Mouse (Mus musculus): Measurements from ENCODE around the gene Agk. TPM values are rescaled to one million over a fixed set of nuclear protein-coding genes. Genes with fewer than 3 reads are reported as not detected.

The Agk gene
- polyA plus RNA-seq (2015; fragmentation: Nextera tagmentation; extraction: Ambion mirVana), result 60.4 and 64.0 TPM in 2 replicates

GRCm38 (mm10) chr6:40324897-40325841 is at the start of gene Agk:
Gene Agk, plus strand, starts transcription at chr6:40325172.
- ATAC-seq, result peak; percentile 94
- Histone ChIP-seq H3K4me3 (replicated peaks; ENCODE audit: low read length) (peak within 1 kb of the TSS; percentile 85), H3K27me3 (replicated peaks; ENCODE audit: control insufficient read depth, insufficient read depth, low read length) (no peaks in the 10 kb centered on the region), H3K36me3 (ENCODE audit: control insufficient read depth, insufficient read depth) (peaks cover 3% of the 10 kb centered on the region; the same call in 1 of the 2 replicates), H3K9me3 (ENCODE audit: control insufficient read depth, low read length) (no peaks in the 10 kb centered on the region), H3K27ac (ENCODE audit: low read length) (peak within 1 kb of the TSS; percentile 90), H3K9ac (replicated peaks; ENCODE audit: low read depth, low read length) (peak within 1 kb of the TSS; percentile 94), H3K4me2 (ENCODE audit: low read length) (peak within 1 kb of the TSS; percentile 52), H3K4me1 (replicated peaks; ENCODE audit: control insufficient read depth, insufficient read depth, low read length) (peaks cover 13% of the 10 kb centered on the region)
- WGBS, result 2% methylated on average over 52 of the region's 52 CpGs

- ATAC-seq, result no peak
- WGBS, result 71% methylated on average over 5 of the region's 5 CpGs
Observed at GRCm38 (mm10) chr6:40300707-40301106, 24.3 kb upstream of the Agk start.

GRCm38 (mm10) chr6:40303379-40303778 is 21.6 kb upstream of the Agk start:
- no peaks in the 10 kb centered on the region for H3K36me3 ChIP-seq (ENCODE audit: control insufficient read depth, insufficient read depth)
- no peaks in the 10 kb centered on the region for H3K27me3 ChIP-seq (replicated peaks; ENCODE audit: control insufficient read depth, insufficient read depth, low read length)
- no peak overlapping the region for H3K27ac ChIP-seq (ENCODE audit: low read length)
- no peak overlapping the region for H3K4me3 ChIP-seq (replicated peaks; ENCODE audit: low read length)
- H3K4me1 ChIP-seq (replicated peaks; ENCODE audit: control insufficient read depth, insufficient read depth, low read length), result no peaks in the 10 kb centered on the region
- H3K9me3 ChIP-seq (ENCODE audit: control insufficient read depth, low read length), result no peaks in the 10 kb centered on the region
- no peak overlapping the region for H3K4me2 ChIP-seq (ENCODE audit: low read length)
- no peak overlapping the region for H3K9ac ChIP-seq (replicated peaks; ENCODE audit: low read depth, low read length)
- WGBS, result 13% methylated on average over 6 of the region's 6 CpGs
- ATAC-seq, result peak; percentile 88

More at GRCm38 (mm10) chr6:40300707-40301106, 24.3 kb upstream of the Agk start:
- Histone ChIP-seq H3K9me3 (ENCODE audit: control insufficient read depth, low read length) (no peaks in the 10 kb centered on the region), H3K4me1 (replicated peaks; ENCODE audit: control insufficient read depth, insufficient read depth, low read length) (no peaks in the 10 kb centered on the region), H3K9ac (replicated peaks; ENCODE audit: low read depth, low read length) (no peak overlapping the region), H3K4me2 (ENCODE audit: low read length) (no peak overlapping the region), H3K27me3 (replicated peaks; ENCODE audit: control insufficient read depth, insufficient read depth, low read length) (no peaks in the 10 kb centered on the region), H3K4me3 (replicated peaks; ENCODE audit: low read length) (no peak overlapping the region), H3K27ac (ENCODE audit: low read length) (no peak overlapping the region), H3K36me3 (ENCODE audit: control insufficient read depth, insufficient read depth) (no peaks in the 10 kb centered on the region)

DNA sequence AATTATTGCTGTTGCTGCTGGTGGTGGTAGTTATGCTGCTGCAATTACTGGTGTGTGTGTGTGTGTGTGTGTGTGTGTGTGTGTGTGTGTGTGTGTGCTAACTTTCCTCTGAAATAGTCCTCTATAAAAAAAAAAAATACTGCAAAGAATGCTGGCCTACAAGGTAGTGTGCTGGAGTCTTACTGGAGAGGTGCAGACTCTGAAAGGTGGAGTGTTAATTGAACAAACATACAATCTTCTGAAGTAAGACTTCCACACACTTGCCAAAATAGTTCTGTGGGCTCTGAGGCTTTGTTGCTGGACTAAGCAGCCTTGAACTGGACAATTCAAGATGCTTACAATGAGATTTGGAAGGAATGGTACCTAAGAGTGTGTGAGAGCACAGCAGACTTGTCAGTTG is 20.0 kb upstream of the Agk start:
- Histone ChIP-seq H3K27ac (ENCODE audit: low read length) (no peak overlapping the region), H3K27me3 (replicated peaks; ENCODE audit: control insufficient read depth, insufficient read depth, low read length) (no peaks in the 10 kb centered on the region)
- ATAC-seq, result no peak

GRCm38 (mm10) chr6:40326341-40326740 is 1.4 kb downstream of the Agk start:
- Histone ChIP-seq H3K9me3 (ENCODE audit: control insufficient read depth, low read length) (no peaks in the 10 kb centered on the region), H3K4me1 (replicated peaks; ENCODE audit: control insufficient read depth, insufficient read depth, low read length) (peaks cover 13% of the 10 kb centered on the region), H3K4me2 (ENCODE audit: low read length) (peak overlapping the region; percentile 52), H3K4me3 (replicated peaks; ENCODE audit: low read length) (no peak overlapping the region), H3K36me3 (ENCODE audit: control insufficient read depth, insufficient read depth) (peaks cover 3% of the 10 kb centered on the region; the same call in 1 of the 2 replicates), H3K27me3 (replicated peaks; ENCODE audit: control insufficient read depth, insufficient read depth, low read length) (no peaks in the 10 kb centered on the region), H3K27ac (ENCODE audit: low read length) (no peak overlapping the region), H3K9ac (replicated peaks; ENCODE audit: low read depth, low read length) (no peak overlapping the region)
- ATAC-seq, result no peak; the same call in 1 of the 2 replicates
- WGBS, result 85% methylated on average over 8 of the region's 8 CpGs

More for the DNA sequence above, 20.0 kb upstream of the Agk start:
- no peak overlapping the region for H3K4me2 ChIP-seq (ENCODE audit: low read length)
- H3K4me1 ChIP-seq (replicated peaks; ENCODE audit: control insufficient read depth, insufficient read depth, low read length), result no peaks in the 10 kb centered on the region
- H3K36me3 ChIP-seq (ENCODE audit: control insufficient read depth, insufficient read depth), result no peaks in the 10 kb centered on the region
- H3K4me3 ChIP-seq (replicated peaks; ENCODE audit: low read length), result no peak overlapping the region
- H3K9ac ChIP-seq (replicated peaks; ENCODE audit: low read depth, low read length), result no peak overlapping the region
- H3K9me3 ChIP-seq (ENCODE audit: control insufficient read depth, low read length), result no peaks in the 10 kb centered on the region

DNA sequence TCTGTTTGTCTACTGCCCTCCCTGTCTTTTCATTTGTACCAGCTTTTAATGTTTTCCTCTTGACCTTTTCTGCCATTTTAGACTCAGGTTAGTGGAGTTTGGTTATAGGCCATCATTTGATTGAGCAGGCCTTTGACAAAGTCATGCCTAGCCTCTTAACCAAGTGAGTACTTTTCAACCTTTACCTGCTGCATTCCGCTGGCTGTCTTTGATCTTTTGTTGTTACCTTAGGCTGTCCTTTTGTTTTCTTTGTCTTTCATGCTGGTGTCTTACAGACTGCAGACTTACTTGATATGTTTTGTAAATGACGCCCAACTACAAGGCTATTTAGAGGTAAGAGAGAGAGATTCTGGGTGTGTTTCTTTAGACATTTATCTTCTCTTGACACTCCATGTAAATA is 8.5 kb downstream of the Agk start:
- no peaks in the 10 kb centered on the region for H3K9me3 ChIP-seq (ENCODE audit: control insufficient read depth, low read length)
- no peak for ATAC-seq
- H3K27ac ChIP-seq (ENCODE audit: low read length), result no peak overlapping the region
- H3K4me3 ChIP-seq (replicated peaks; ENCODE audit: low read length), result no peak overlapping the region
- peaks cover 6% of the 10 kb centered on the region for H3K4me1 ChIP-seq (replicated peaks; ENCODE audit: control insufficient read depth, insufficient read depth, low read length)
- no peak overlapping the region for H3K9ac ChIP-seq (replicated peaks; ENCODE audit: low read depth, low read length)
- 75% methylated on average over 2 of the region's 2 CpGs for WGBS
- no peak overlapping the region for H3K4me2 ChIP-seq (ENCODE audit: low read length)
- no peaks in the 10 kb centered on the region for H3K27me3 ChIP-seq (replicated peaks; ENCODE audit: control insufficient read depth, insufficient read depth, low read length)
- peaks cover 3% of the 10 kb centered on the region for H3K36me3 ChIP-seq (ENCODE audit: control insufficient read depth, insufficient read depth)

- no peaks in the 10 kb centered on the region for H3K27me3 ChIP-seq (replicated peaks; ENCODE audit: control insufficient read depth, insufficient read depth, low read length)
- peak overlapping the region; percentile 62 for H3K27ac ChIP-seq (ENCODE audit: low read length)
- ATAC-seq, result peak; percentile 65
- H3K9ac ChIP-seq (replicated peaks; ENCODE audit: low read depth, low read length), result no peak overlapping the region
- H3K4me3 ChIP-seq (replicated peaks; ENCODE audit: low read length), result no peak overlapping the region
- H3K4me1 ChIP-seq (replicated peaks; ENCODE audit: control insufficient read depth, insufficient read depth, low read length), result peaks cover 6% of the 10 kb centered on the region
- no peak overlapping the region for H3K4me2 ChIP-seq (ENCODE audit: low read length)
- WGBS, result 82% methylated on average over 6 of the region's 6 CpGs
- no peaks in the 10 kb centered on the region for H3K36me3 ChIP-seq (ENCODE audit: control insufficient read depth, insufficient read depth)
- no peaks in the 10 kb centered on the region for H3K9me3 ChIP-seq (ENCODE audit: control insufficient read depth, low read length)
Observed at GRCm38 (mm10) chr6:40336735-40337731, 12.1 kb downstream of the Agk start.

- ATAC-seq, result peak; percentile 90
- Histone ChIP-seq H3K27ac (ENCODE audit: low read length) (peak overlapping the region; percentile 49; the same call in 1 of the 2 replicates), H3K4me3 (replicated peaks; ENCODE audit: low read length) (no peak overlapping the region), H3K9ac (replicated peaks; ENCODE audit: low read depth, low read length) (no peak overlapping the region), H3K9me3 (ENCODE audit: control insufficient read depth, low read length) (no peaks in the 10 kb centered on the region), H3K4me1 (replicated peaks; ENCODE audit: control insufficient read depth, insufficient read depth, low read length) (peaks cover 8% of the 10 kb centered on the region), H3K4me2 (ENCODE audit: low read length) (no peak overlapping the region), H3K27me3 (replicated peaks; ENCODE audit: control insufficient read depth, insufficient read depth, low read length) (no peaks in the 10 kb centered on the region), H3K36me3 (ENCODE audit: control insufficient read depth, insufficient read depth) (peaks cover 2% of the 10 kb centered on the region; the same call in 1 of the 2 replicates)
- WGBS, result 57% methylated on average over 10 of the region's 10 CpGs
Observed at GRCm38 (mm10) chr6:40346959-40347771, 22.2 kb downstream of the Agk start.
